Mouse (Mus musculus): ENCODE measurements at regions not wholly inside any gene's neighbourhood (a gene's known extent, or its start where the extent isn't known, plus 50 kb on each side); places are given as distances from the start of the nearest gene placed in this dataset.

- Histone ChIP-seq H3K27ac (ENCODE audit: insufficient read depth, low read depth, low read length, poor library complexity, severe bottlenecking) (no peak overlapping the region), H3K9me3 (ENCODE audit: control insufficient read depth, insufficient read depth, low read depth, low read length) (no peaks in the 10 kb centered on the region), H3K4me1 (ENCODE audit: control insufficient read depth in 2 of 2, insufficient read depth in 2 of 2, low read length in 2 of 2, poor library complexity in 1 of 2) (no peaks in the 10 kb centered on the region), H3K4me3 (ENCODE audit: insufficient read depth in 1 of 2, low read depth in 1 of 2, low read length in 2 of 2, poor library complexity in 1 of 2, severe bottlenecking in 1 of 2) (no peak overlapping the region), H3K36me3 (ENCODE audit: control insufficient read depth, insufficient read depth, low read length, poor library complexity, severe bottlenecking) (no peaks in the 10 kb centered on the region), H3K9ac (ENCODE audit: insufficient read depth, low read depth, low read length, poor library complexity, severe bottlenecking) (no peak overlapping the region)
- DNase-seq (ENCODE audit: low read depth, low spot score): no peak
- TF ChIP-seq CHD2 (IDR thresholded peaks at IDR 0.05; ENCODE audit: low read depth, low read length): no peak
- TF ChIP-seq ZC3H11A (IDR thresholded peaks at IDR 0.05; ENCODE audit: borderline replicate concordance, low read depth, low read length): no peak
- no peak for TF ChIP-seq HCFC1 (IDR thresholded peaks at IDR 0.05; ENCODE audit: borderline replicate concordance, insufficient read depth, low read length)
- TF ChIP-seq MAFK (IDR thresholded peaks at IDR 0.05; ENCODE audit: insufficient read depth, low read depth, low read length): no peak
- no peak for TF ChIP-seq ZNF384 (IDR thresholded peaks at IDR 0.05; ENCODE audit: low read depth, low read length)
- in situ Hi-C loops (cut with MboI; ENCODE audit: low sequenced_read_pairs in 2 of 2, unreplicated experiment in 2 of 2): loop anchor here in 1 of 2 experiments (10.0 kb wide), 1 partner anchor 1025 kb away; no protein-coding TSS in a partner anchor
These were observed 518.6 kb upstream of the 3110018I06Rik start for GRCm38 (mm10) chr12:106969873-106970272.

GRCm38 (mm10) chr12:106992421-106992820 is 496.0 kb upstream of the 3110018I06Rik start:
- no peak for DNase-seq (ENCODE audit: low read depth, low spot score)
- Histone ChIP-seq H3K4me1 (ENCODE audit: control insufficient read depth in 2 of 2, insufficient read depth in 2 of 2, low read length in 2 of 2, poor library complexity in 1 of 2) (no peaks in the 10 kb centered on the region), H3K27ac (ENCODE audit: insufficient read depth, low read depth, low read length, poor library complexity, severe bottlenecking) (no peak overlapping the region), H3K9me3 (ENCODE audit: control insufficient read depth, insufficient read depth, low read depth, low read length) (no peaks in the 10 kb centered on the region), H3K9ac (ENCODE audit: insufficient read depth, low read depth, low read length, poor library complexity, severe bottlenecking) (no peak overlapping the region), H3K4me3 (ENCODE audit: insufficient read depth in 1 of 2, low read depth in 1 of 2, low read length in 2 of 2, poor library complexity in 1 of 2, severe bottlenecking in 1 of 2) (no peak overlapping the region), H3K36me3 (ENCODE audit: control insufficient read depth, insufficient read depth, low read length, poor library complexity, severe bottlenecking) (no peaks in the 10 kb centered on the region)
- TF ChIP-seq ZC3H11A (IDR thresholded peaks at IDR 0.05; ENCODE audit: borderline replicate concordance, low read depth, low read length) (no peak), ZNF384 (IDR thresholded peaks at IDR 0.05; ENCODE audit: low read depth, low read length) (no peak), MAFK (IDR thresholded peaks at IDR 0.05; ENCODE audit: insufficient read depth, low read depth, low read length) (no peak), CHD2 (IDR thresholded peaks at IDR 0.05; ENCODE audit: low read depth, low read length) (no peak), HCFC1 (IDR thresholded peaks at IDR 0.05; ENCODE audit: borderline replicate concordance, insufficient read depth, low read length) (no peak)
- in situ Hi-C loops (cut with MboI; ENCODE audit: low sequenced_read_pairs in 2 of 2, unreplicated experiment in 2 of 2): no loop called here

- TF ChIP-seq HCFC1 (IDR thresholded peaks at IDR 0.05; ENCODE audit: borderline replicate concordance, insufficient read depth, low read length) (no peak), ZC3H11A (IDR thresholded peaks at IDR 0.05; ENCODE audit: borderline replicate concordance, low read depth, low read length) (no peak), CHD2 (IDR thresholded peaks at IDR 0.05; ENCODE audit: low read depth, low read length) (no peak), MAFK (IDR thresholded peaks at IDR 0.05; ENCODE audit: insufficient read depth, low read depth, low read length) (no peak), ZNF384 (IDR thresholded peaks at IDR 0.05; ENCODE audit: low read depth, low read length) (no peak)
- no peaks in the 10 kb centered on the region for H3K9me3 ChIP-seq (ENCODE audit: control insufficient read depth, insufficient read depth, low read depth, low read length)
- H3K36me3 ChIP-seq (ENCODE audit: control insufficient read depth, insufficient read depth, low read length, poor library complexity, severe bottlenecking): no peaks in the 10 kb centered on the region
- no peak overlapping the region for H3K27ac ChIP-seq (ENCODE audit: insufficient read depth, low read depth, low read length, poor library complexity, severe bottlenecking)
- DNase-seq (ENCODE audit: low read depth, low spot score): no peak
- H3K9ac ChIP-seq (ENCODE audit: insufficient read depth, low read depth, low read length, poor library complexity, severe bottlenecking): no peak overlapping the region
- no peaks in the 10 kb centered on the region for H3K4me1 ChIP-seq (ENCODE audit: control insufficient read depth in 2 of 2, insufficient read depth in 2 of 2, low read length in 2 of 2, poor library complexity in 1 of 2)
- no peak overlapping the region for H3K4me3 ChIP-seq (ENCODE audit: insufficient read depth in 1 of 2, low read depth in 1 of 2, low read length in 2 of 2, poor library complexity in 1 of 2, severe bottlenecking in 1 of 2)
- in situ Hi-C loops (cut with MboI; ENCODE audit: low sequenced_read_pairs in 2 of 2, unreplicated experiment in 2 of 2): no loop called here
These were observed 495.4 kb upstream of the 3110018I06Rik start for GRCm38 (mm10) chr12:106993011-106993410.

GRCm38 (mm10) chr12:107010995-107011786 is 477.2 kb upstream of the 3110018I06Rik start:
- TF ChIP-seq HCFC1 (IDR thresholded peaks at IDR 0.05; ENCODE audit: borderline replicate concordance, insufficient read depth, low read length): no peak
- TF ChIP-seq MAFK (IDR thresholded peaks at IDR 0.05; ENCODE audit: insufficient read depth, low read depth, low read length): no peak
- no peak for TF ChIP-seq ZNF384 (IDR thresholded peaks at IDR 0.05; ENCODE audit: low read depth, low read length)
- in situ Hi-C loops (cut with MboI; ENCODE audit: low sequenced_read_pairs in 2 of 2, unreplicated experiment in 2 of 2): no loop called here
- Histone ChIP-seq H3K9ac (ENCODE audit: insufficient read depth, low read depth, low read length, poor library complexity, severe bottlenecking) (no peak overlapping the region), H3K27ac (ENCODE audit: insufficient read depth, low read depth, low read length, poor library complexity, severe bottlenecking) (no peak overlapping the region), H3K4me1 (ENCODE audit: control insufficient read depth in 2 of 2, insufficient read depth in 2 of 2, low read length in 2 of 2, poor library complexity in 1 of 2) (no peaks in the 10 kb centered on the region), H3K36me3 (ENCODE audit: control insufficient read depth, insufficient read depth, low read length, poor library complexity, severe bottlenecking) (no peaks in the 10 kb centered on the region), H3K4me3 (ENCODE audit: insufficient read depth in 1 of 2, low read depth in 1 of 2, low read length in 2 of 2, poor library complexity in 1 of 2, severe bottlenecking in 1 of 2) (no peak overlapping the region), H3K9me3 (ENCODE audit: control insufficient read depth, insufficient read depth, low read depth, low read length) (no peaks in the 10 kb centered on the region)
- no peak for DNase-seq (ENCODE audit: low read depth, low spot score)

All from ES-E14 (cell line).